Mouse (Mus musculus) frontal cortex, postnatal 14 days (tissue): ENCODE data around the gene Khdc1a.
"Not testable (repeated sequence)": the region's sequence is repeated elsewhere in the genome, so short reads cannot be mapped to it uniquely, and the experiment has no call there.

ENCODE experiments used
- DNase-seq, 2 experiments: peaks; one replicate each; pipeline ENCODE4 v3.0.0; 2022; ENCODE audit warnings: low spot score in 2 of 2

Khdc1a gene

DNA sequence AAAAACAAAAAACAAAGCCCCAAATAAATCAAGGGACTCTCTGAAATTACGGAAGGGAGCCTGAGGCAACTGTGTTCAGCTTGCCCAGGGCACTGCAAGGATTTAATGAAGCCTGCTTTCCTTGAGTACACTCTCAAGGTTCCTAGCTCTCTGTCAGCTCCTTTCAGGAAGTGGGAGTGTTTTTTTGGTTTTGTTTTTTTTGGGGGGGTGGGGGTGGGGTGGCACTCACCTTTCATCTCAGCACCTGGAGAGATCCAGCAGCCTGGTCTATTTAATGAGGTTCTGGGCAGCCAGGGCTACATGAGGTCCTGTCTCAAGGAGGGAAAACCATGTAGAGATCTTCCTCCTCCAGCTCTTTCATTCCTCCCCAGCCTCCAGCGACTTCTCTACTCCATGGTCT, at the start of gene Khdc1a:
Gene Khdc1a (plus strand): TSS at position 301 of the 400 bp plus-strand sequence.
- no peak for DNase-seq

DNA sequence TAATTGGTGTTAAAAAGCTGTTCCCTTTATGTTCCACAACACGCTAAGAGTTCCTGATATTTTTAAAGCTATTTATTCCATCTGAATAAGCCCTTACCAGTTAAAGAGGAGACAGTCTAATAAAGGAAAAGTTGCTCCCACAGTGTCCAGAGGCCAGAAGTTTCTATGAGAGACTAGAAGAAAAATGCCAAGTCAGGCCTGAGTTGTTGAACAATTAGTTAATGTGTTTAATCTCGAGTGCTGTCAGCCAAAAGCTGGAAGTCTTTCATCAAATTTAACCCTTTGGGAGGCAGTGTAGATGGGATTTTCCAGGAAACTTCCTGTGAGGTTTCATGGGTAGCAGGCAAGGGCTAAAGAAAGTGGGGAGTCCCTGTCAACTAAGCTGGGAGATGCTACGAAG, 49.6 kb upstream of the Khdc1a start:
- DNase-seq, result no peak

DNA sequence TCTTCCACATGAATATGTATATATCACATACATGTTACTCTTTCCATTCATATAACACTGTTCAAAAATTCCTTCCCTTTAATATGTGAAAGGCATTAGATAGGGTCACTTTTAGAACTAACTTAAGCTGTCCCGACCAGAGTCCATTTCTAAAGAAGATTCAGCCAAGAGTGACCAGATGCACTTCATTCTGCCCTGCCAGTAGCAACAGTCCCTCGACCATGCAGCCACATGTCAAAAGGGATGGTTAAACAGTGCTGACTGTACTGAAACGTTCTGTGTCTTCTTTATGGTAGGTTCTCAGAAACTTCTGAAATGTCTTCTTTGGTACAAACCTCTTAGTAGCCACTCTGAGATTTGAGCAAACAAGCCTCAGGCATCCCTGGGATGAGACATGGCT, 47.8 kb upstream of the Khdc1a start:
- no peak for DNase-seq

GRCm38 (mm10) chr1:21304174-21304573, 45.3 kb upstream of the Khdc1a start:
- DNase-seq, result no peak

- no peak for DNase-seq
Measured at GRCm38 (mm10) chr1:21304646-21305045, 44.8 kb upstream of the Khdc1a start.

DNA sequence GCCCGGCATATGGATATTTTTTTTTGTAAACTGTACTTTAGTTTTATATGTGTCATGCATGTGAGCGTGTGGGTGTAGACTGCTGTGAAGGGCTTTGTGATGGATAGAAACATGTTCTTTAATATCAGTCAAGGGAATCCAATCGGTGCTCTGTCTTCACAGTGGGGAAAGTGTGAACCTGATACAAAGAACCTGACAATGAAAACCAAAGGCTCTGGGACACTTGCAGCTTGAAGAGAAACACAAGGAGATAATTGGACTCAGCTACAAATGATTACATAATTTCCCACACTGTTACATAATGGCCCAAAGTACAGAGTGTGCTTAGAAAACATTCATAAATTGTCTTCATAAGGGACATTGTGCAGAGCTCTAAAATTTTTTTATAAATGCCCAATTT, 44.0 kb upstream of the Khdc1a start:
- no peak for DNase-seq

DNA sequence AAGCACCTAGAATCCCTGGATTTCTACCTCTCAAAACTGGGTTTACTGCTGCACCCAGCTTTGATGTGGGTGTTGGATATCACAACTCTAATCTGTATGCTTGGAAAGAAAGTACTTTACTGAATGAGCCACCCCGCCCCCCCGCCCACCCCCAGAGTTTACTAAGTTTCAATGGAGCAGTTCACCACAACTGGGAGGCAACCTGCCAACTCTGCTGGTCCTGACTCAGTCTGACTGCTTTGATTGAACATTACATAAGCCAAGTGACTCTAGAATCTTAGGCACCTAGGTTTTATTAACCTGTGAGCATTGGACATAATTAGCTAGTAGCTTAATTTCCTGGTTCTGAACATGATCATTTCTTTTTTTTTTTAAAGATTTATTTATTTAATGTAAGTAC, 35.1 kb upstream of the Khdc1a start:
- DNase-seq, result no peak

- DNase-seq, result no peak
Measured at GRCm38 (mm10) chr1:21315756-21316155, 33.7 kb upstream of the Khdc1a start.

DNA sequence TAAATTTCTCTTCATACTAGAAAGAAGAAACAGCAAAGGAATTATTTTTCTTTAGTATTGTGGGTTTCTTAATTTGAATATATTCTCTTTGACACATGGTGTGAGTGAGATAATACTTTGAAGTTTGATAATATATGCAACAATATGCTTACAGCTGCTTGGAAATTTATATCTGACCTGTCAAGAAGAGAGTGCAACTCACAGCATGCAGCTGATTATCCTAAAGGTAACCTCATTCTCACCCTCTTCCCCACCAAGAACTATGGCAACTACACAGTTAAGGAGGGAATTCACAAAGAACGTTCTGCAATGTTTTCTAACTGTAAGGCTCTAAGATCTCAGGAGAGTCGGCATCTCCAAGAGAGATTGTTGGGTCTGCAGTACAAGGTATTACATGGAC, 33.1 kb upstream of the Khdc1a start:
- DNase-seq, result no peak

DNA sequence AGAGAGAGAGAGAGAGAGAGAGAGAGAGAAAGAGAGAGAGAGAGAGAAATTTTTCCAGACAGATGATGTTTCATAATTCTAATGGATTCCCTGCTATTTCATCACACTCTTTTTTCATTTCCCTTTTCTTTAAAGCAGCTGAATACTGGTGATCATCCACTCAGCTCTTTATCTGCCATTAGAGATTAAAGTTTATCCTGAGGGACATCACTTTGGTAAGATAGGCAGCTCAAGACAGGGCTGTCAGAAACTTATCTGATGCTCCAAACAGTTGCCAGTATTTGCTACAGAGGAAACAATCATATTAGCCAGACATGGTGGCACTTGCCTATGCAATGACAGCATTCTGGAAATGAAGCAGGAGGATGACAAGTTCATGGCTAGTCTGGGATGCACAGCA, 31.2 kb upstream of the Khdc1a start:
- no peak for DNase-seq

DNA sequence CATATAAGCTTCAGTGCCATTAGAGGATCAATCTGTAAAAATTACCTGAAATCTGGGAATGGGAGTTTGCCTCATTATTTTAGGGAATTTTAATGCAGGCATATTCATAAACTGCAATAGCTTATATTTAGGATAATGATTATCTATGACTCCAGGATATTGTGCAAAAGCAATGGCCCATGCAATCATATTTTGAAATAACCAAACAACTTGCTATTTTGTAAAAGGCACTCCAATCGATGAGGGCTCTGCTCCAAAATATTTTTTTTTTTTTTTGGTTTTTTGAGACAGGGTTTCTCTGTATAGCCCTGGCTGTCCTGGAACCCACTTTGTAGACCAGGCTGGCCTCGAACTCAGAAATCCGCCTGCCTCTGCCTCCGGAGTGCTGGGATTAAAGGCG, 29.2 kb upstream of the Khdc1a start:
- not testable (repeated sequence) for DNase-seq

GRCm38 (mm10) chr1:21321656-21322055, 27.8 kb upstream of the Khdc1a start:
- no peak for DNase-seq

DNA sequence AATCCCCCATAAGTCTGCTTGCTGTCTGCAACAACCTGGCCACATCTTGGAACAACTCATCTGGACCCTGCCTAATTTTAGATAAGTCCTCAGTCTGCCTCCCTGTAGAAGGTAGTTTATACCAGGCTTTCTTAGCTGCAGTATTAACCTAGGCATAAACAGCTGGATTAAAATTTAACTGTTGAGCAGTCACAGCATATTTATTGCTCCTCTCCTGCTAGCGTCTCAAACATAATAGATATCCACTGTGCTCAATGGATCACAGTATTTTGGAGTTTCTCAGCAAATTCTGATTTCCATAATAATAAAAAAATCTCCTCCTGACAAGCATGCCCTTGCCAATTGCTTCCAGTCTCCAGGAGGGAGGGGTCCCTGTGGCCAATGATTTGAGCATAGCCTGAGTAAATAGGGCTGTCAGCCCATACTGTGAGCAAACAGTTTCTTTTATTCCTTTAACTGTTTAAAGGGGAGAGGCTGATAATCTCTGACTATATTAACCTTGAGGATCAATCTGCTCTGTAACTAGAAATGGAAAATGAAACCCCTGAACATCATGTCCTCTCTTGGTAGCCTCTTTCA, 25.4 kb upstream of the Khdc1a start:
- DNase-seq, result no peak

- no peak for DNase-seq
Measured at GRCm38 (mm10) chr1:21324633-21325032, 24.8 kb upstream of the Khdc1a start.

DNA sequence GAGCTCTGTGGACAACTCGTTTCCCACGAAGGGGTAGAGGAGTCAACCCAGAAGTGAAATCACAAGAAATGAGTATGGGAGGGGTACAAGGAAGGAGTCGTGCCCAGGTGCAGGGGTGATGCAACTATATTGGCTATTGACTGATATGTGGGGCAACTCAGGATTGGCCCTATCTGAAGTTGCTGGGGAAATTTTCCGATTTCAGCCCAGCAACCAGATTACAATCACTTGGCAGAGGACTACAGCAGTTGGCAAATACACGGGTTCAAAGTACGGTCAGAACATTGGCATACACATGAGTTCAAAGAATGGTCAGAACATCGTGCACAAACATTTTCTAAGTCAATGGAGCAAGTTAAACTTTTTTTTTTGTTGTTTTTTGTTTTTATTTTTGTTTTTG, 22.7 kb upstream of the Khdc1a start:
- DNase-seq, result no peak

DNA sequence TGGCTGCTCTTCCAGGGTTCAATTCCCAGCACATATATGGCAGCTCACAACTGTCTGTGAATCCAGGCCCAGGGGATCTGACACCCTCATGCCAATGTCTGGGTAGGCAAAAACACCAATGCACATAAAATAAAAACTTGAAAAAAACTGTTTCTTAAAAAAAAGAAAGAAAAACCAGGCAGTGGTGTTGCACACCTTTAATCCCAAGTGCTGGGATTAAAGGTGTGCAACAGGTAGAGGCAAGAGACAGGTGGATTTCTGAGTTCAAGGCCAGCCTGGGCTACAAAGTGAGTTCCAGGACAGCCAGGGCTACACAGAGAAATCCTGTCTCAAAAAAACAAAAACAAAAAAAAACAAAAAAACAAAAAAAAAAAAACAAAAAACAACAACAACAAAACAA, 18.3 kb upstream of the Khdc1a start:
- DNase-seq, result not testable (repeated sequence)

DNA sequence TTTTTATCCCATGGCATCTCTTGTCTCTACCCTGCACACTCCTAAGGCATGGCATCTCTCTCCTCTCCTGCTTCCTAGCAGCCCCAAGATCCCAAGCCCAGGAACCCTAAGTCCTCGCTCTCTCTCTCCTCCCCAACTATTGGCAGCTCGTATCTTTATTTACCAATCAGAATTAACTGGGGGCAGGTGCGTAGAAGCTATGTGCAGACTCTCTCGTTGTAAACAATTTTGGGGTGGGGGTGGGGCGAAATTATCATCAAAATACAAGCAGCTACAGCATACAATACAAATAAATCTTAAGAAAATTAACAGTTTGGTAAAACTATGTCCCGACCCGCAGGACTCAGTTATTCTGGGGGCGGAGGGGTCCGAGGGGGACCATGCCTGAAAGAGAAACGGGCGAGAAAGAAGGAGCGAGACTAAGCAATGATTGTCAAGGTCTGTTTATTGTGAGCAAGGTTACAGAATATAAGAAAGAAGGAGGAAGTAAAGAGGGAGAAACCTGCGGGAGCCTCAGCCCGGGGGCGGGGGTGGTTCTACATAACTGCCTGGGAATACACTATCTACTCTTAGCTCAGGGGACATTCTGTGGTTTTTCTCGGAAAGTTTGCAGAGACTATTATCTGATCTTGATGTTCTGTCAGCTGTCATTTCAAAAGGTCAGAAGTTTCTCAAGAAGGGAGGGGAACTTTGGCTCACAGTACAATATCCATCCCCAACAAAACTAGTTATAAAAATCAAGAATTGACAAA, 16.0 kb upstream of the Khdc1a start:
- no peak for DNase-seq

GRCm38 (mm10) chr1:21335836-21336235, 13.6 kb upstream of the Khdc1a start:
- no peak for DNase-seq

GRCm38 (mm10) chr1:21340745-21341144, 8.7 kb upstream of the Khdc1a start:
- no peak for DNase-seq

- peak in 1 of 2 experiments; percentile 40 for DNase-seq
Measured at GRCm38 (mm10) chr1:21344253-21344652, 5.2 kb upstream of the Khdc1a start.

- not testable (repeated sequence) for DNase-seq
Measured at GRCm38 (mm10) chr1:21344752-21345151, 4.7 kb upstream of the Khdc1a start.

DNA sequence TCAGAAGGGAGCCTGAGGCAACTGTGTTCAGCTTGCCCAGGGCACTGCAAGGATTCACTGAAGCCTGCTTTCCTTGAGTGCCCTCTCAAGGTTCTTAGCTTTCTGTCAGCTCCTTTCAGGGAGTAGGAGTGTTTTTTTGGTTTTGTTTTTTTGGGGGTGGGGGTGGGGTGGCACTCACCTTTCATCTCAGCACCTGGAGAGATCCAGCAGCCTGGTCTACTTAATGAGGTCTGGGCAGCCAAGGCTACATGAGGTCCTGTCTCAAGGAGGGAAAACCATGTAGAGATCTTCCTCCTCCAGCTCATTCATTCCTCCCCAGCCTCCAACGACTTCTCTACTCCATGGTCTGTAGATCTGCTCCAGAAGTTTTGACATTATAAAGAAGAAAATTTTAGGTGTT, 18.6 kb downstream of the Khdc1a start, which contains the start of gene Khdc1c:
Gene Khdc1c (plus strand): TSS at position 301 of the 400 bp plus-strand sequence.
- not testable (repeated sequence) for DNase-seq

DNA sequence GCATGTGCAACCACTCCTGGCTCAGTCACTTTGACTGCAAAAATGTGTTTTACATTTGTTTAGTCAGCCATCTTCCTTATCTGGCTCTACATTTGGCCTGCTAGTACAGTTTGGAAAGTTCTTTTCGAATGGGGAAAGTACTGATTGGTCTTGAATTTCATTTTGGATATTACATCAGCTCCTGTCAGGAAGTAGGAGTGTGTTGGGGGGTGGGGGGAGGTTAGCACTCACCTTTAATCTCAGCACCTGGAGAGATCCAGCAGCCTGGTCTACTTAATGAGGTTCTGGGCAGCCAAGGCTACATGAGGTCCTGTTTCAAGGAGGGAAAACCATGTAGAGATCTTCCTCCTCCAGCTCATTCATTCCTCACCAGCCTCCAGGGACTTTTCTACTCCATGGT, 33.8 kb downstream of the Khdc1a start, which contains the start of gene Khdc1b:
Gene Khdc1b (plus strand): TSS at position 301 of the 400 bp plus-strand sequence.
- DNase-seq, result no peak
